In the genomic region with DNA sequence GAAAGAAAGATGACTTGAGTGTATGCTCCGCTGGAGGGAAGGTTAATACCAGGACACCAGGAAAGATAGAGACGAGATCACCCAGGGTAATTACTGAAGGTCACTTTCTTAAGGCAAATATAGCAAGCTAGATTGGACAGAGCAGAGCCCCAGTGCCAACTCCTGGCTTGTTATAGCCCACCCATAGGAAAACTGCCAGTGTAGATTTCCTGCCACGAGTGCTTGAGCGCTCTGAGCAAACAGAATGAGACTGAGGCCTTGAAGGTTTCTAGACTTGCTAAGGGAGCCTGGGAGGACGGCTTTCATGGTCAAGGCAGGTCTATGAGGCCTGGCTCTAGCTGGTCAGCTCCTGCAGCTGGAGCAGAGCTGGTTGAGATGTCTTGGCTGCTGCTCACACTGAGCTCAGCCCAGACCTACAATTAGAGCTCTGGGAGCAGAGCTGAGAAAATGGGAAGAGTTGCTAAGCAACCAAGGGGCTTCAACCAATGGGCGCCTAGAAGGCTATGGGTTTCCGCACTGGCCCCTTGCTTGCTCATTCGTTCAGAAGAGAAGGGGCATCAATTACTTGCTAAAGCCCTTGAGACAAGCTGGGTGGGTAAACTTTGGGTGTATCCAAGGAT, we compare ENCODE assay signal across 11 mouse cellular contexts. TPM values are rescaled to one million over a fixed set of nuclear protein-coding genes. Genes with fewer than 3 reads are reported as not detected.
A peak's percentile ranks its signal among the peaks of the same experiment; 100 is the strongest.
DNase-seq lines count a peak whose midpoint lies in the region; ATAC-seq lines count a peak whose summit lies in the region.
"Had no signal": no experiment of that assay in that cellular context is flagged by ENCODE, and none has a peak within 500 bp of the region (broad histone marks: within the 10 kb centered on the region; RNA-seq: fewer than 3 reads in every experiment).

No protein-coding gene starts in this region.

- WGBS in hindbrain, embryonic 11.5 days = 68% methylated on average over 8 of the region's 8 CpGs
- 46% methylated on average over 8 of the region's 8 CpGs for whole genome bisulfite sequencing in midbrain, embryonic 16.5 days
- WGBS in kidney, embryonic 15.5 days = 76% methylated on average over 8 of the region's 8 CpGs

- no peak overlapping the region for H3K4me3 ChIP-seq in brown adipose tissue, adult 24 weeks (ENCODE audit: insufficient read depth, low read depth, low read length)
- no peak overlapping the region for H3K4me3 ChIP-seq in hindbrain, embryonic 11.5 days (ENCODE audit: low read depth, low read length)
- H3K4me3 ChIP-seq in midbrain, embryonic 16.5 days (ENCODE audit: low read depth, low read length) = peak overlapping the region; percentile 23
- no peak overlapping the region for H3K4me3 ChIP-seq in kidney, embryonic 15.5 days (replicated peaks)

- H3K4me1 ChIP-seq in brown adipose tissue, adult 24 weeks (ENCODE audit: control insufficient read depth, insufficient read depth, insufficient read length, low read length) = peaks cover 22% of the 10 kb centered on the region
- peaks cover 7% of the 10 kb centered on the region; the same call in 1 of the 2 replicates for H3K4me1 ChIP-seq in hindbrain, embryonic 11.5 days (replicated peaks; ENCODE audit: control insufficient read depth, insufficient read depth, low read length)
- H3K4me1 ChIP-seq in midbrain, embryonic 16.5 days (ENCODE audit: control insufficient read depth, insufficient read depth, low read length) = peaks cover 50% of the 10 kb centered on the region
- peaks cover 22% of the 10 kb centered on the region for H3K4me1 ChIP-seq in kidney, embryonic 15.5 days

- DNase-seq in embryo, embryonic 10 days (ENCODE audit: low spot score) = peak; percentile 26
- DNase-seq in embryo, embryonic 9.5 days (ENCODE audit: extremely low spot score) = no peak
- peak; percentile 37 for DNase-seq in hindbrain, embryonic 11.5 days (ENCODE audit: low spot score)
- no peak for DNase-seq in layer of hippocampus, adult 11-12 months (ENCODE audit: low spot score)
- DNase-seq: adrenal gland, postnatal 14 days; heart, postnatal 36 days had no signal

- ATAC-seq in hindbrain, embryonic 11.5 days (ENCODE audit: low FRiP score) = peak; percentile 72
- ATAC-seq in midbrain, embryonic 16.5 days = peak; percentile 77
- no peak for ATAC-seq in kidney, embryonic 15.5 days (replicated peaks; ENCODE audit: low FRiP score)
- no peak for ATAC-seq in megakaryocyte, adult 5-6 weeks (ENCODE audit: poor library complexity, severe bottlenecking)

- H3K9ac ChIP-seq in hindbrain, embryonic 11.5 days (ENCODE audit: low read depth, low read length) = no peak overlapping the region
- H3K9ac ChIP-seq in midbrain, embryonic 16.5 days (ENCODE audit: low read depth, low read length) = peak overlapping the region; percentile 56; the same call in 1 of the 2 replicates
- H3K9ac ChIP-seq in kidney, embryonic 15.5 days = no peak overlapping the region

- peaks cover 3% of the 10 kb centered on the region; the same call in 1 of the 2 replicates for H3K36me3 ChIP-seq in hindbrain, embryonic 11.5 days (ENCODE audit: control insufficient read depth, insufficient read depth, low read length)
- peaks cover 14% of the 10 kb centered on the region for H3K36me3 ChIP-seq in midbrain, embryonic 16.5 days (ENCODE audit: control insufficient read depth, insufficient read depth, low read length)
- H3K36me3 ChIP-seq in kidney, embryonic 15.5 days = peaks cover 70% of the 10 kb centered on the region

- H3K9me3 ChIP-seq in hindbrain, embryonic 11.5 days (ENCODE audit: control insufficient read depth, low read length) = no peaks in the 10 kb centered on the region
- H3K9me3 ChIP-seq in midbrain, embryonic 16.5 days (replicated peaks; ENCODE audit: control insufficient read depth, low read length, poor library complexity, severe bottlenecking) = no peaks in the 10 kb centered on the region
- H3K9me3 ChIP-seq in kidney, embryonic 15.5 days (replicated peaks) = no peaks in the 10 kb centered on the region

- H3K4me2 ChIP-seq in hindbrain, embryonic 11.5 days (replicated peaks; ENCODE audit: low read depth, low read length) = peak overlapping the region; percentile 1
- peak overlapping the region; percentile 57 for H3K4me2 ChIP-seq in midbrain, embryonic 16.5 days (ENCODE audit: low read length)
- no peak overlapping the region for H3K4me2 ChIP-seq in kidney, embryonic 15.5 days

- peak overlapping the region; percentile 82; the same call in 1 of the 2 replicates for H3K27ac ChIP-seq in brown adipose tissue, adult 24 weeks (replicated peaks; ENCODE audit: low read depth, low read length)
- H3K27ac ChIP-seq in hindbrain, embryonic 11.5 days (ENCODE audit: low read depth, low read length) = peak overlapping the region; percentile 56
- peak overlapping the region; percentile 80 for H3K27ac ChIP-seq in midbrain, embryonic 16.5 days (ENCODE audit: low read length)
- no peak overlapping the region for H3K27ac ChIP-seq in kidney, embryonic 15.5 days

- no peaks in the 10 kb centered on the region for H3K27me3 ChIP-seq in hindbrain, embryonic 11.5 days (ENCODE audit: control insufficient read depth, insufficient read depth, low read length)
- H3K27me3 ChIP-seq in midbrain, embryonic 16.5 days (ENCODE audit: control insufficient read depth, insufficient read depth, low read depth, low read length) = no peaks in the 10 kb centered on the region
- no peaks in the 10 kb centered on the region for H3K27me3 ChIP-seq in kidney, embryonic 15.5 days

RNA-seq across cellular contexts. Expression of gene Ipo13, which starts 5.9 kb away (rescaled TPM):
- polyA plus RNA-seq in brown adipose tissue, adult 24 weeks (2012; ENCODE audit: insufficient read depth, insufficient read length, missing spikeins) = 28.3 and 48.3 TPM in 2 replicates
- 43.8 and 54.5 TPM in 2 replicates for polyA plus RNA-seq in hindbrain, embryonic 11.5 days (2014; fragmentation: Nextera tagmentation; extraction: Ambion mirVana)
- 66.9 and 69.5 TPM in 2 replicates for polyA plus RNA-seq in midbrain, embryonic 16.5 days (2015; fragmentation: Nextera tagmentation; extraction: Ambion mirVana)
- polyA plus RNA-seq in kidney, embryonic 15.5 days (2015; fragmentation: Nextera tagmentation; extraction: Ambion mirVana) = 39.8 and 47.3 TPM in 2 replicates
- 15.5 and 17.0 TPM in 2 replicates for total RNA-seq in megakaryocyte, adult 5-6 weeks (2015)
- total RNA-seq in megakaryocyte, adult 5-6 weeks (2017) = 8.7 and 11.2 TPM in 2 replicates

RNA-seq across cellular contexts. Expression of gene Dph2, which starts 17.1 kb away (rescaled TPM):
- polyA plus RNA-seq in brown adipose tissue, adult 24 weeks (2012; ENCODE audit: insufficient read depth, insufficient read length, missing spikeins) = 1.7 and 4.4 TPM in 2 replicates
- polyA plus RNA-seq in hindbrain, embryonic 11.5 days (2014; fragmentation: Nextera tagmentation; extraction: Ambion mirVana) = 21.0 and 26.8 TPM in 2 replicates
- 21.2 and 23.1 TPM in 2 replicates for polyA plus RNA-seq in midbrain, embryonic 16.5 days (2015; fragmentation: Nextera tagmentation; extraction: Ambion mirVana)
- 21.2 and 22.2 TPM in 2 replicates for polyA plus RNA-seq in kidney, embryonic 15.5 days (2015; fragmentation: Nextera tagmentation; extraction: Ambion mirVana)
- 5.2 and 6.5 TPM in 2 replicates for total RNA-seq in megakaryocyte, adult 5-6 weeks (2015)
- total RNA-seq in megakaryocyte, adult 5-6 weeks (2017) = 4.1 and 4.3 TPM in 2 replicates

RNA-seq across cellular contexts. Expression of gene Artn, which starts 20.6 kb away (rescaled TPM):
- not detected in 2 replicates for polyA plus RNA-seq in brown adipose tissue, adult 24 weeks (2012; ENCODE audit: insufficient read depth, insufficient read length, missing spikeins)
- polyA plus RNA-seq in hindbrain, embryonic 11.5 days (2014; fragmentation: Nextera tagmentation; extraction: Ambion mirVana) = 1.6 and 1.8 TPM in 2 replicates
- 0.75 and 0.92 TPM in 2 replicates for polyA plus RNA-seq in midbrain, embryonic 16.5 days (2015; fragmentation: Nextera tagmentation; extraction: Ambion mirVana)
- polyA plus RNA-seq in kidney, embryonic 15.5 days (2015; fragmentation: Nextera tagmentation; extraction: Ambion mirVana) = 2.7 and 5.0 TPM in 2 replicates
- total RNA-seq in megakaryocyte, adult 5-6 weeks (2015) = not detected in 2 replicates
- total RNA-seq in megakaryocyte, adult 5-6 weeks (2017) = not detected in 2 replicates
- total RNA-seq: liver, adult 2 months had no signal

RNA-seq across cellular contexts. Expression of gene Atp6v0b, which starts 21.8 kb away (rescaled TPM):
- 145 and 164 TPM in 2 replicates for polyA plus RNA-seq in brown adipose tissue, adult 24 weeks (2012; ENCODE audit: insufficient read depth, insufficient read length, missing spikeins)
- polyA plus RNA-seq in hindbrain, embryonic 11.5 days (2014; fragmentation: Nextera tagmentation; extraction: Ambion mirVana) = 233 and 246 TPM in 2 replicates
- polyA plus RNA-seq in midbrain, embryonic 16.5 days (2015; fragmentation: Nextera tagmentation; extraction: Ambion mirVana) = 581 and 673 TPM in 2 replicates
- polyA plus RNA-seq in kidney, embryonic 15.5 days (2015; fragmentation: Nextera tagmentation; extraction: Ambion mirVana) = 212 and 221 TPM in 2 replicates
- 482 and 584 TPM in 2 replicates for total RNA-seq in megakaryocyte, adult 5-6 weeks (2015)
- 229 and 245 TPM in 2 replicates for total RNA-seq in megakaryocyte, adult 5-6 weeks (2017)

RNA-seq across cellular contexts. Expression of gene B4galt2, which starts 25.7 kb away (rescaled TPM):
- polyA plus RNA-seq in brown adipose tissue, adult 24 weeks (2012; ENCODE audit: insufficient read depth, insufficient read length, missing spikeins) = 1.3 and 1.5 TPM in 2 replicates
- polyA plus RNA-seq in hindbrain, embryonic 11.5 days (2014; fragmentation: Nextera tagmentation; extraction: Ambion mirVana) = 27.3 and 27.9 TPM in 2 replicates
- polyA plus RNA-seq in midbrain, embryonic 16.5 days (2015; fragmentation: Nextera tagmentation; extraction: Ambion mirVana) = 58.8 and 65.5 TPM in 2 replicates
- 17.7 and 19.8 TPM in 2 replicates for polyA plus RNA-seq in kidney, embryonic 15.5 days (2015; fragmentation: Nextera tagmentation; extraction: Ambion mirVana)
- not detected in 2 replicates for total RNA-seq in megakaryocyte, adult 5-6 weeks (2015)
- 0.61 TPM in 1 of 2 replicates, not detected in the other for total RNA-seq in megakaryocyte, adult 5-6 weeks (2017)

Comparison
In these comparisons a context has a peak if more than half of its experiments do, and no peak if none do; other contexts are left out.
1. DNase-seq: peak in embryo, embryonic 10 days (single experiment) and hindbrain, embryonic 11.5 days (single experiment); none in embryo, embryonic 9.5 days (single experiment) and layer of hippocampus, adult 11-12 months (single experiment).
2. ATAC-seq: peak in hindbrain, embryonic 11.5 days (single experiment) and midbrain, embryonic 16.5 days (single experiment); none in kidney, embryonic 15.5 days (single experiment) and megakaryocyte, adult 5-6 weeks (single experiment).